Mouse (Mus musculus) urinary bladder, postnatal 25 days (tissue): Measurements from ENCODE around the gene Siah2.

Source experiments
- DNase-seq: peaks from one replicate; pipeline ENCODE4 v3.0.0; 2022; ENCODE audit warnings: low spot score

Siah2 gene

GRCm38 (mm10) chr3:58695044-58695443, 2.8 kb upstream of the Siah2 start:
- no peak for DNase-seq

DNA sequence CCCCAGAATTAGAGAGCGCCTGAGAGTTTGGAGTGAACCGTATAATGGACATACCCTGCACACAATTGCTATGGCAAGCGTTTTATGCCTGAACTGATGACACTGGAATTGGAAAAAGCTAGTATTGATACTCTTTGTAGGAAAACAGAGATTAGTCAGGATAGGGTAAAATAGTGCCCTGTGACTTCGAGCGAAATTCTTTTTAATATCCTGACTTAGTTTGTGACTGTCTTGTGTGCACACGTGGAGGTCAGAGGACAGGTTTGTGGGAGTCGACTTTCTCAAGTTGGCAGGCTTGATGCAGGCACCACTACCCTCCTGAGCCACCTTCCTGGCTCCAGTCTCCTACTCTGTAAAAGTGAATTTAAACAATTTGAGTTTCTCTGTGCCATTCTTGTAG, 1.1 kb upstream of the Siah2 start:
- DNase-seq, result no peak

DNA sequence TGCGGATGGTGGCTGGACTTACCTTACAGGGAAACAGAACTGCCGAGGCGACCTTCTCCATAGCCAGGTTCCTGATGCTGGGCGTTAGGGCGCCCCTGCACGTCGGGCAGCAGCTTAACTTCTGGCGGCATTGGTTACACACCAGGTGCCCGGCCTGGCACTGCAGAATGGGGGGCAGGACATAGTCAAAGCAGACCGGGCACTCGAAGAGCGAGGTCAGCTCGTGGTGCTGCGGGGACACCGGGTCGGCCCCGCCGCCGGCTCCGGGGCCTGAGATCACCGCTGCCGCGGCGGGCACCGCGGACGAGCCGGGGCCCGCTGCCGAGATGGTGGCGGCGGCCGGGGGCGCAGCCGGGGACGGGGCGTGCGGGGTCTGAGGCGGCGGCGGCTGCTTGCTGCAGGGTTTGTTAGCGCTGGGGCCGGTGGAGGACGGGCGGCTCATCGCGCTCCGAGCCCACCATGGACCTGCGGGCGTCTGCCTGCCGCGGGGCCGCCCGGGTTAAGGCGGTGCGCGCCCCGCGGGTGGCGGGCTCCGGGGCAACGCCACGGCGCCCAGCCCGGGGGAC, 743 bp downstream of the Siah2 start:
- DNase-seq, result peak; percentile 27

DNA sequence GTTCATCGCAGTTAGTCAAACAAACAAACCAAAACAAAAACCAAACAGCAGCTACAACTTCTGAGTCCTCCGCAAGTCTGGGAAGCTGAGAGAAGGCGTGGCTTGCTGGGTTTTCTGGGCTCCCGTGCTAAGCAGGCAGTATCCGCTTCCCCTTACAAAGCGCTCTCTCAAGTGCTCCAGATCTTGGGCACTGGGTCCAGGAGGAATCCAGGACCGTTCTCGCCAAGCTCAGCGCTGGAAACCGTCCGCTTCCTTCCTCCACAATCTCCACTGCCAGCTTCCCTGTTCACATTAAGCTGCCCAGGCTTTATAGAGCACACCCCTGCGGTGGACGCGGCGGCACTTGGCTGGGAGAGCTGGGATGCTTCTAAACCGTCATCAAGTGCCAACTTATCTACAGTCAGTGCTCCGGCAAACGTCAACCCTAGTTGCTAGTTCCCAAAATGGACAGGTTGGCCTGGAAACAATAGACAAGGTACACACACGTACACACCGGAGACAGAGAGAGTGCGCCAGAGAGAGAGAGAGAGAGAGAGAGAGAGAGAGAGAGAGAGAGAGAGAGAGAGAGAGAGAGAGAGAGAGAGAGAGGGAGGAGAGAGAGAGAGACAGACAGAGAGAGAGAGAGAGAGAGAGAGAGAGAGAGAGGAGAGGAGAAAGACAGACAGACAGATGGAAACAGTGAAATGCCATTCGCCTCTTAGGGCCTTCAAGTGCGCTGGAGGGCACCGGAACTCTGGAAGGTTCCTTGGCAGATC, 1.4 kb downstream of the Siah2 start:
- peak; percentile 38 for DNase-seq

GRCm38 (mm10) chr3:58689721-58690120, 2.5 kb downstream of the Siah2 start:
- DNase-seq, result no peak

DNA sequence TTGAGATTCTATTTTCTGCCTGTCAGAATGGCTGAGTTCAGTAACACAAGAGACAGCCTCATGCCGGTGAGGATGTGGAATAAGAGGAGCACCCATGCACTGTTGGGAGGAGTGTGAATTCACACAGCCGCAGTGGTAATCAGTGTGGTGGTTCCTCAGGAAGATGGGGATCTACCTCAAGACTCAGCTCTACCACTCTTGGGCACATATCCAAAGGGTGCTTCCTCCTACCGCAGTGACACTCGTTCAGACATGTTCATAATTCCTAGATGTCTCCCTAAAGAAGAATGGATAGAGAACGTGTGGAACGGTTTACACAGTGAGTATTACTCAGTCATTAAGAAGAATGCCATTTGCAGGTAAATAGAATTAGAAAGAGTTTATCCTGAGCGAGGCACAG, 3.1 kb downstream of the Siah2 start:
- DNase-seq, result no peak

- DNase-seq, result no peak
Measured at GRCm38 (mm10) chr3:58688551-58688950, 3.6 kb downstream of the Siah2 start.

GRCm38 (mm10) chr3:58686922-58687284, 5.3 kb downstream of the Siah2 start:
- no peak for DNase-seq

DNA sequence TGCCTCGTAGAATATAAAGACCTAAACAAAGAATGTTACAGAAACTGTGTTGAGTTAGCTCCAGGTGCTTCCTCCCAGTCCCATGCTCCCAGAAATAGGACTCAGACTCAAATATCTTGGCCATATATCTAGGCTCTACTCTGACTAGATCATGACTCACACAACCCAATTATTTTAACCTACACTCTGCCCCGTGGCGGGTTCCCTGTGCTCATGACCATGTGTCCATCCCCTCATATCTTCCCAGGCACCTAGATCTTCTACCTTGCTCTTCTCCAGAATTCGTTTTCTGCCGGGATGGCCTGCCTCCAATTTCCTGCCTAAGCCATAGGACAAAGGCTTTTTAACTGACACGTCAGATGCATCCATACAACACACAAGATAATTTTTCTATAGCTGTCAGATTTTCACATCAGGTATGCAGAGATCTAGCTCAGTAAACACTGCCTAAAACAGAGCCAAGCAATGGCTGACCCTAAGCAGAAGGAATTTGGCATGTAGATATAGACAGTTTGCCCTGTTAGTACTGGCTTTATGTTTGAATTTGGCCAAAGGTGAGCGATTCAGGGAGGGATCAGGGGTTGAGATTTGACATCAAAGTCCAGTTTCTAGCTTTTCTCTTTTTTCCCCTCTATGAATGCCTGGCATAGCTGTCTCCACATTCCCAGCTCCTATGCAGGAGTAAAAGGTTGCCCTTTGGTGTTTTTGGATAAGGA, 5.8 kb downstream of the Siah2 start:
- DNase-seq, result no peak

DNA sequence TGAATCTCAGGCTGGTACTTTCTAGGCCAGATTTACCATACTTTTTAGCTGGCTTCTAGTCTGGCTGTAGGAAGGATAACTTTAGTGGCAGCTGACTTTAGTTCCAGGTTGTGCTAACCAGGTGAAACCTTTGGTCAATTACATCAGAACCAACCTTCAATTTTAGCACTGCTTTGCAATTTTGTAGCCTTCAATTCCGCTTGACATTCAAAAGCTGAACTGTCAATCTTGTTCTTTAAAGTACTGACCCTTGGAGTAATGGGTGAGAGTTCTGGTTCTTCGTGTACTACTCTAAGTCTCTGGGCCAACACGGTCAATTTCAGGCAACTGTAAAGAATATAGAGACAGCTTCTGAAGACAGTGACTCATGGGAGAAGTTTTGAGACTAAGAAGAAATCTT, 6.8 kb downstream of the Siah2 start:
- DNase-seq, result no peak

DNA sequence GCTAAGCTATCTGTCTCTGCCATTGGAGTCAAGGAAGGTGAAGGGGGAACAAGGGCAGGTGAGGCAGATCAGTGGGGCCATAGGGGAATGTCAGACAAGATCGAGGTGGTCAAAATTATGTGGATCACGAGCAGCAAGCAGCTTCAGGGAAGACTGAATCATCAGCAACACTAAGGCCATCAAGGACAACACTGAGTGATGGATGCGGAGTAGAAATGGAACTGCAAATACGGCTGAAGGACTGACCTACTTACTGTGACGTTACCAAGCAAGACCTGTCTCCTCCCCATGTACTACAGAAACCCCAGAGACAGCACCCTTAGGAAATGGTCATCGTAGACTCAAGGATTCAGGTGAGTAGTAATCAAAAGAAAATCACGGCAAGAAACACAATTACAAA, 8.9 kb downstream of the Siah2 start:
- DNase-seq, result no peak

DNA sequence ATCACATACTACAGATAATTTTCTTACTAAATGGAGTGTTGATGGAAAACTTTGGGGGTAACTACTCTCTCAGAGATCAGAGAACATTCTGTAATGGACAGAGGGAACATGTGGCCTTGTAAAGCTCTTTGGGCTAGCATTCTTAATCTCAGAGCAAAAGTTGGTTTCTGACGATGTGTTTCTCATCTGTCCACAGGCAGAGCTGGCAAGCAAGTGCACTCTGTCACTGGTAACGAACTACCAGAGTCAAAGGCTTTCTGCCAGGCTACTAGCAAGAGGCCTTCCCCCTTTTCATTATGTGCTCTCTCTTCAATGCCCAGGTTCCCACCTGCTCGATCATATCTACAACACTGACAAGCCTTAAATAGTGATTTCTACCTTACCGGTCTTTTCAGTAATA, 9.9 kb downstream of the Siah2 start:
- DNase-seq, result no peak

DNA sequence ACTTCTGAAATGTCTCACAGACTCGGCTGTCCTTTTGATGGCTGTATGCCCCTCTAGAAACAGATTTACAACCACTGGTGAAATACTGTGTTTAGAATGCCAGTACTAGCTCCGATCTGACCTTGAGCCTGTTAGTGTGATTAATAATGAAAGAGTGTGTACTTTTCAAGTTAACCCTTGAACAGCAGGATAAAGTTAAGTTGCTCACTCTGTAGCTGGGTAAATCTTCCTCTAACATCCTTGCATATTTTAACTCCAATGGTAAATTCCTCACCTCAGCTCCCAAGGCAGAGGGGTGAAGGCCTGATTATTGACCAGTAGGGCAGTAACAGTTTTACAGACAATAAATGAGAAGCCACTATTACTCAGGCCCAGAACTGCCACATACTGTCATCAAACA, 10.4 kb downstream of the Siah2 start:
- no peak for DNase-seq

DNA sequence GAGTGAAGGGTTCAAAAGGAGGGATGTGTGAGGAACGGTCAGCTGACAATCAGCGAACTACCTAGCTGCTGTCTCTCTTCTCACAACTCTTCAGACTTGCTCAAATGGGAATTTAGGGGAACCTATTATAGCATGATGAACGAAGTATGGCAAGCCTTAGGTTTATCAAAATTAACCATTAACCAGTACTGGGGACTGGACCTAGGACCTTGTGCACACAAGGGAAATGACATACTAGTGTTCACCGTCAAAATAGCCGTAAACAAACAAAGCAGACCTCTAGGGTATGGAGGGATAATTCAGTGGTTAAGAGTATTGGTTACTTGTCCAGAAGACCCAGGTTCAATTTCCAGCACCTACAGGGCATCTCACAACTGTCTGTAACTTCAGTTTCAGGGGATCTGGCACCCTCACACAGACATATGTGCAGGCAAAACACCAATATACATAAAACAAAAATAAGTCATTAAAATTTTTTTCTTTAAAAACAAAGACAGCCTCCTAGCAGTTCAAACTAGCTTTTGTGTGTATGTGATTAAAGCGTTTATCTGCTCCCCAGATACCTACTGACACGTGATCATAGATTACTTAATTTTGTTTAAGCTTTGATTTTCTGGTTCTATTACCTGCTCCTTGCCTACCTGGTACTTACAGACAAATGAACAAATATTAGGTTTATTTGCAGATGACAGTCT, 11.1 kb downstream of the Siah2 start:
- no peak for DNase-seq

- DNase-seq, result no peak
Measured at GRCm38 (mm10) chr3:58679996-58680395, 12.2 kb downstream of the Siah2 start.

DNA sequence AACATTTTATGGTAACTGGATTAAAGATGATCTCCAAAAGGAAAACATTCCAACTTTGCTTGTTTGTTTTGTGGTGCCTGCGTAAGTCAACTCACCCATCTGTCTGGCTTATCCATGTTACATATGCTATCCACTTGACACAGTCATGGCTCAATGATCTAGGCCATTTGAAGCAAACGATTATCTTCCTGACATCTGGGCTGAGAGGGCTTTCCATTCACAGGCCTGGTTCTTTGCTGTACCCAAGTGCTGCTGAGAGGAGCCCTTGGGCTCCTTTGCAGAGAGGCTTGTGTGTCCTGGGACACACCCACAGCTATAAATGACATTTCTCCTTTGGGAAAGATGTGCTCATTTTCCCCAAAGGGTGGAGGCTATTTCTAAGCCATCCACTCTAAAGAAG, 13.3 kb downstream of the Siah2 start:
- DNase-seq, result no peak

GRCm38 (mm10) chr3:58678384-58678783, 13.8 kb downstream of the Siah2 start:
- no peak for DNase-seq

- DNase-seq, result no peak
Measured at GRCm38 (mm10) chr3:58677615-58678014, 14.6 kb downstream of the Siah2 start.

DNA sequence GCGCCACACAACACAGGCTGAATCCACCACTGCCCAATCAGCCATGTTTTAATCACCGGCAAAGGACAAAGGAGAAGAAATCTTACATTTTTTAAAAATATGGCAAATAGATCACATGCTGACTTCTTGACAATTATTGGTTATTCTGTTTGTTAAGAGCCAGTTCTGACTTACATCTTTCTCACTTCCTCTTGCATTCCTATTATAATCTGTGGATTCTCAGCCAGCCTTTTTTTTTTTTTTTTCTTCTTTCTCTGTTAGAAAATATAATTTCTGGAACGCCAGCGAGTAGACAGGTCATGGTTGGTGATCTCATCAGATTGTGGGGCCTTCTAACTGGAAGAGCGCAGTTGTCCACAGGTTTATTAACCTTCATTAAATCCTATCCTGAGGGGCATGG, 18.9 kb downstream of the Siah2 start:
- DNase-seq, result no peak

GRCm38 (mm10) chr3:58672481-58673183, 19.6 kb downstream of the Siah2 start:
- DNase-seq, result no peak

DNA sequence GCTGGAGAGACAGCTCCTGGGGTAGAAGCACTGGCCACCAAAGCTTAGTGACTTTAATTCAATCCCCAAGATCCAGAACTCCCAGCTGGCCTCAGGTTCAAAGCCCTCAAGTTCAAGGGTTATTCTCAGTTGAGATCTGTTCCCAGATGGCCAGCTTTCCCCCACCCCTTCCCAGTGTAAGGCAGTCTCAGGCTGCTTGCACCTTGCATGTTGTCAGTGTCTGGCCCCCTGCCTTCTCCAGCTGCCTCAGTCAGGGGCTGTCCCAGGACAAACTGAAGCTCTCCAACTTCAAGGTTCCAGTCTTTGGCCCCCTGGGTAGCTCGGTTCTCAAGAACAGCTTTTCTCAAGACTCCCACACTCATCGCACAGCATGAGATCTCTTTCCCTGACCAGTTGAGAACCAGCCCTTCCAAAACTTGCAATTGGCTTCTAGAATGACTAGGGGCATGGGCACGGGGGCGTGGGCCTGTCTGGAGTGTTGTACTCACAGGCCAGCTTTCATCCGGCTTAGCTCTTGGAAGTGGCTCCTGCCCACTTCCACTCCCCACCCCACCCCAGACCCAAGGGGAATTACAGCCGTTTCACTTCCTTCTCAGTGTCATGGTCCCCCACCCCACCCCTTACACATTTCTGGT, 20.5 kb downstream of the Siah2 start:
- DNase-seq, result no peak

DNA sequence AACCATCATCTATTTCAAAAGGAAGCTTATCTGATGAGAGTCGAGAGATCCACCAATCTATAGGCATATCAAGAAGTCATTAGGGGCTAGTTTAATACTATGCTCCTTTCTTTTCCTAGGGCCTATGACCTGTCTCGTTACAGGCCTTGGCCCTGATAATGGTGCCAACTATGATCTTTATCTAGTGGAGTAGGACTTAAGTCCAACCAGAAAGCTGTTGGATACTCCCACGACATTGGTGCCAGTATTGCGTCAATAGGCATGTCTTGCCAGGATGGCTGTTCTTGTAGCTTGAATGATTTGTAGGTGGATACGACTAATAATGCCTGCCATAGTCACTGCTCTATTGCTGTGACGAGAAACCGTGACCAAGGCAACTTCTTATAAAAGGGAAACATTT, 28.2 kb downstream of the Siah2 start:
- DNase-seq, result no peak
